Mouse (Mus musculus) R1 (cell line): Measurements from ENCODE around the gene Tnik.

Source experiments
- DNase-seq: peaks from one replicate; pipeline ENCODE4 v3.0.0-alpha.2; 2018; ENCODE audit warnings: low read depth, low spot score

Tnik gene

GRCm38 (mm10) chr3:28466688-28467087 lies 203.7 kb downstream of the Tnik start:
- DNase-seq, result no peak

DNA sequence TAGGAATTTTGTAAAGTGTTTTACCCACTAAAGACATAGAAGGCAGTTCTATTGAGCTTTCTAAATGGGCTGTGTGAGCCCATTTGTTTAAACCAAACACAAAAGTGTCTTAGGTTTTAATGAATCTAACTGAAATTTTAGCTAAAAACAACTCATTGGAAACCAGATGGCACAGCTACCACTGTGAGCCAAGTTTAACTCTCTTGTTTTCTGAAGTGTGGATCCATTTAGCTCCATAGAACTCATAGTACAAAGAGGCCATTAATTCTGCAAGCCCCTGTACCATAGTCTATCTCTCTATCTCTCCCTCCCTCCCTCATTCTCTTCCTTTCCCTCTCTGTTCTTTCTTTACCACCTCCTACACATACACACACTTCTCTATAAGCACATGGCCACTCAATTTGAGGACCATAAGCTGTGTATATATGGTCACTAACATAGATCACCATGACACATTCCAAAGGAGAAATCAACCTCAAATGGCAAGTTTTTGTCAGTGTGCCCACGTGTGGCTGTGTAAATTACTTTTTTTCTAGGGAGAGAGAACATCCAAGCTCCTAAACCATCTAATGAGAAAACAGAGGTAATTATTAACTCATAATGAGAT lies 204.2 kb downstream of the Tnik start:
- no peak for DNase-seq

- DNase-seq, result no peak
Observed at GRCm38 (mm10) chr3:28467871-28468285, 204.9 kb downstream of the Tnik start.

DNA sequence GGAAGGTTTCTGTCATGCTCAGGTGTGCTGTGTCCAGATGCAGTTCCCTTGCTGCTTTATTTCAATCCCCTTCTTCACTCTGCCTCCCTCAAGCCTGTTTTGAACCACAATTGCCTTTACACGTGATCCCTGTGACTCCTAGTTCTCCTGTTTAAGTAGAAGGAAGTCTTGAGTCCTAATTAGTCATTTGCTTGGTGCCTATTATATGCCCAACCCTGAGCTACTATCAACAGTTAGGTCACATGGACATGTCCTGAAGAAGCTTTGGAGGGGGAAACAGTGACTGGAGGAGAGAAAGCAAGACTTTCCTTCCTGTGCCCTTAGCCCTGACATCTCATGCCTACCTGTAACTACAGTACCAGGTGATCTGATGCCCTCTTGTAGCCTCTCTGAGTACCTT lies 210.4 kb downstream of the Tnik start:
- DNase-seq, result no peak

DNA sequence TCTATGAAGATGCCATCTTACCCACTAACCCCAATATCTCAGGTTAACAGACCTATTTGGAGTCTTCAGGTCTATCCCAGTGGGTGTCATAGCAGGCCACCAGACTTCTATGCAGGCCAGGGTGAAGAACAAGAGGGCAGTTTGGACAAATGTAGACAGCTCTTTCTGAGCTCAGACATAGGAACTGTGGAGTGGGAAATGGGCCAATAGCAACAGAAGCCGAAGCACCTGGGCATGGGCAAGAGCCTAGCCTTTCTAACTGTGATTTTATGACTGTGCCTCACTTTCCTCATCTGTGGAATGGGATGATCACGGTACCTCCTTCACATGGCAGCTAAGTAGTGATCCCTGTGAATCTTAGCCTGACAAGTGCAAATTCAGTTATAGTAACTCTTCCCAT lies 214.4 kb downstream of the Tnik start:
- no peak for DNase-seq

- no peak for DNase-seq
Observed at GRCm38 (mm10) chr3:28485716-28486115, 222.7 kb downstream of the Tnik start.

DNA sequence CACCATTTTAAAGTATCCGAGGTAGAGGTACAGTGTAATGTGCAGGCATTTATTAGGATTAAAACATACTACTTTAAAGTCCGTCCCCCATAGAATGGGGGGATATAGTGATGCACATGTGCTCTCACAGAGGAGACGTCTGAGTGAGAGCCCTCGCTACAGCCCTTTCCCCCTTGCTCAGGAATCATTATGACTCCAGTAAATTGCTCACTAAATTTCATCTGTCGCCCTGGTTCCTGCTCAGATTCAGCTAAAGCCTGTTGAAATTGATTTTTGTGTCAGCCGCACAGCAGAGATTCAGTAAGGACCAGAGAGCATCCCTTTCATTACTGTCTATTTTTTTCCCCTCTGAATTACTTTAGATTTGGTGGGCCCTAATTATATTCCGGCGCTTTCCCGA lies 224.4 kb downstream of the Tnik start:
- no peak for DNase-seq

DNA sequence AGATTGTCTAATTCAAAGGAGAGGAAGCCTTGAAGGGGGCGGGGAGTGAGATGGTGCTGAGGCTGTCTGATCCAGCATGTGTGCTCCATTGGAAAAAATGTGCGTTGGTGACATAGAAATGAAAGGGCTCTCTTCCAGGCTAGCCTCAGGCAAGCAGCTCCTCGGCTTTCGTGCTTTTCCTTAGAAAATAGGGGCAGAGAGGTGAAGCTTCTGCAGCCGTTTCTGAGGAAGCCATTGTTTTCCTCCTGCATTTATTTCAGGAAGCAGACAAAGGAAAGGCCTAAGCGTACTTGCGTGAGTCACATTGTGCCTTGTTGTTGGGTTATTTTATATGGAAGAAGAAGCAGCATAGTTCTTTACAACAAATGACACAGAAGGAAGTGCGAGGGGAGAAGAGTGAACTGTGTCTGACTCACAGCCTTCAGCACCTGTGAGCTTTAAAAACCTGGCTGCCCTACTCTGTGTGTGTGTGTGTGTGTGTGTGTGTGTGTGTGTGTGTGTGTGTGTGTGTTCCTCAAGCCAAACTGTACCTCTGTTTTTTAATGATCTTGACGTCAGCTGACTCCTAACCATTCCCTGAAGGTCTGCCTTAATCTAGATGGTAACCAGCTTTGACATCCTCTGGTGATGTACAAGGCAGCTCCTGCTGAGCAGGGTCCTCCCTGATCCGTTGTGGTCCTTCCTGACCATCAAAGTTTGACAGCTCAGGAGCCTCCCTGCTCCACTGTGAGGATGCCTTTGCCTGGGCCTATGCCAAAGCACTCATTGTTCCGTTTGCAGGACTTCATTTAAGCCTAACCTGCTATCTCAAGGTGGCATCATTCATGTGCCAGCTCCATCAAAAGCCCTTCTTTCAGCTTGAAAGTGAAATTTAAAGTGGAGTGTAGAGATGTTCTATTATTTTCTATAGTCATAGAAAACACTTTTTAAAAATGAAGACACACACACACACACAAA lies 228.3 kb downstream of the Tnik start:
- peak; percentile 6 for DNase-seq

- DNase-seq, result no peak
Observed at GRCm38 (mm10) chr3:28496806-28497502, 233.9 kb downstream of the Tnik start.

DNA sequence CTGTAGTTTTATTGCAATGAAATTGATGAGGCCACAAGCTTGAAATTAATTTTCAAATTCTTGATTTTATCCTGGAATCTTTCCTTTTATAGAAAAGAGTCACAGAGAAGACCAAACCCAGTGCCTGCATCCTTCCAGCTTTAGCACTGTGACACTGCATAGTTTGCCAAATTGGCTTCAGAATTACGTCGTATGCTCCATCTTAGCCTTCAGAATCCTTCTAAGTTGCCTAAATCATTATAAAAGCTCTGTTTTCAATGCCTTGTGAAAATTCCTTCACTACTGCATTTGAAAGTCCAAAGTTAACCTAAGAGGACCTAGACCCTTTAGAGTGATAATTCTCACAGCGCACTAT lies 234.5 kb downstream of the Tnik start:
- no peak for DNase-seq

DNA sequence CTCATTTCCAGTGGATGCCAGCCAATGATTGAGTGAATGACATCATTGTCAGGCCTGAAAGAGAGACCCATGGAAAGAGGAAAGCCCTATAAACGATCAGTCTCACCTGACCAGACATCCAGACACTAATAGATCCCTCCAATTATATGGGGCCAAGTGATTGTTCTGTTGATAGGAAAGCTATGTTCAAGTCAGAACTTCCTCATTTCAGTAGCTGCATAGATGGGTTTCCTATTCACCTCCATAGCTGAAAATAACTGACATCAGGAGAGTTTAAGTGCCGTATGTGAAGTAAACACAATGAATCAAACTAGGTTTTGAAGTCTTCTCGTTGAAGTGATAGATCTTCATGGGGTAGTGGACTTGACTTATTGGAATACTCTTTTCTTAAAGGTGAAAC lies 239.7 kb downstream of the Tnik start:
- DNase-seq, result no peak

DNA sequence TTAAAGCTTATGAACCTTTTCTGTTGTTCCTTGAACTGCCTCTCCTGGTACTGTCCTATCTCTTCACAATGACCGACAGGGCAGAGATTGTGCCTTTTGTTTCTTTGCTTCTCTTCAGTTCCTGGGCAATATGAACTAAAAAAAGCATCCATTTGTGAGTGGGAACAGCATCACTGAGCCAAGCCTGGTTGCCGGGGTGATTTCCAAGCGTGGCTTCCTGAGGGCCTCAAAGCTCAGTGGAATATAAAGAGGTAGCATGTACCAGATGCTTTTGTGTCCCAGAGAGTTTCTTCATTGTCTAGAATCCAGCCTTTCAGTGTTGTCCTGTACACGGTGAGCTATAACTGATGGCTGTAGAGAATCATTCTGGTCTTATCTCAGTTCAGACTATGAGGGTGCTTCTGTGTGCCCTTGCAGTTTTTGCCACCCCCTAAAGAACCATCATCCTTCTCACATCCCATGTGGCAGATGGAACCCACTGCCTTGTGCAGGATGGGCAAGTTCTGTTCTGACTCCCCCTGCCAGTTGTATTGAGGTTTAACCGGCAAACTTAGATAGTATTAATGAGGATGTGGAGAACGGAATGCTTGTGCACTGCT lies 246.4 kb downstream of the Tnik start:
- no peak for DNase-seq

DNA sequence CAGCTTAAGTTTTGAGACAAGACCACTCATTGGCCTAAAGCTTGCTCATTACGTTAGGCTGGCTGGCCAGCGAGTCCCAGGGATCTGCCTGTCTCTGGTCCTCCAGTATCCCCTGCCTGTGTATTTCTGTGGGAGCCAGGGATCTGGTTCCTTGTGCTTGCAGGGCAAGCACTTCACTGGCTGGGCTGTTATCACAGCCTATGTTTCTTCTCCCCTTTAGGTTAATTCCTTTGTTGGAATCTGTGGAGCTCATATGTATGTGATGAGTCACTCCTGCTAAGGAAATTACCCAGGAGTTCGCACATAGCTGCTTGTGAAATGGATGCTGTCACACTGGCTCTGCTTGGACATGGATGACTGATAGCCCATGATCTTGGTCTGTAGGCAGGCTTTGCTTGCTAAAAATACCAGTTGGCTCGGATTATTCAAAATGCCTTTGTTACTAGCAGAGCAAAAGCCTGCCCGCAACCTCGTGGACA lies 260.0 kb downstream of the Tnik start:
- no peak for DNase-seq

GRCm38 (mm10) chr3:28523541-28524165 lies 260.6 kb downstream of the Tnik start:
- DNase-seq, result no peak

DNA sequence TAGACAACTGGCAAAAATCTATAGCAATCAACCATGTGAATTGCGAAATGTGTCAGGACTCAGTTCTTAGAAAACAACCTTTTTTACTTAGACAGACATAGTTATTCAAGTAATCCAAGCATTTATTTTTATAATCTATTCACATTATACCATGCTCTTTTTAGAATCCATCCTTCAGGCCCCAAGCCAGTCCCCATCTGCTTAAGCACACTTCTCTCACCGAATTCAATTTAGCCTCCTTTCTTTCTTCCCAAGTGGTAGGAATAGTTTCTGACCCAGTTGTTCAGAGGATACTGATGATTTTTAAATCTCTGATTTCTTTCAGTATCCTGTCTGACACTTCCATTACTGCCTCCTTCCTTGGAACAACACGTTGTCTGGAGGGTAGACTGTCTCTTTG lies 261.5 kb downstream of the Tnik start:
- no peak for DNase-seq

DNA sequence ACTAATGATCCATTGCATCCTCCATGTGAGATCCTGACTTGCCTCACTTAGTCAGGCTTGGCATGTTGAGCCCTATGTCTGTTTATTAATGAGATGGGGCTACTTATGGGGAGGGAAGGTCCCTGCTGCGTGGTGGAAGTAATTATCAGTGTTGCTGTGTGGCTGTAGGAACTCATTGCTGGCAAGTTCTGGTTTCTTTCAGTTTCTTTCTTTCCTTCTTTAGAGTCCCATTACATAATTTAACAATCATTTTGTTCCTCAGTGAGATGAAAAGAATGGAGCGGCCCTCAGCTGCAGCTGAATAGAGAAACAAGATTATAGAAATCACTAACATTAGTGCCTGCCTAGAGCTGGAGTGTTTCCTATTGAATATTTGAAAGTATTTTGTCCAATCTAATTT lies 263.7 kb downstream of the Tnik start:
- no peak for DNase-seq

GRCm38 (mm10) chr3:28527231-28527630 lies 264.2 kb downstream of the Tnik start:
- DNase-seq, result no peak

DNA sequence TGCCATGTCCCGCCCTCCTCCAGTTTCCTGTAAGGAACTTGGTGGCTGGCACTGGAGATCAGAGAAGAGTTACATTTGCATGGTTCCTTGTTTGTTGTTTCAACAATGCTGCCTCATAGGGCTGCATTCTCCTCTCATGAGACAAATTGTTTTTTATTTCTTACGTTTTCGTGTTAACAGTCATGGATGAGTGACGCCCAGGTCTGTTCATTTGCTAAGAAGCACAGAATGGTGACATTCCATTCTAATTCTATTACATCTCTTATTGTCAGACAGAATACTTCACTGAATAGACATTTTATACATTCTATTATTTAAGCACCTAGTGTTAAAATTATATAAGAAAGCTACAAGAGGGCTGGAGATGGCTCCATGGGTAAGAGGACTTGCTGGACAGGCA lies 266.5 kb downstream of the Tnik start:
- no peak for DNase-seq

- DNase-seq, result peak; percentile 21
Observed at GRCm38 (mm10) chr3:28531294-28531956, 268.4 kb downstream of the Tnik start.

- DNase-seq, result no peak
Observed at GRCm38 (mm10) chr3:28532666-28533065, 269.7 kb downstream of the Tnik start.

GRCm38 (mm10) chr3:28540121-28540520 lies 277.1 kb downstream of the Tnik start:
- no peak for DNase-seq
